Mouse (Mus musculus): ENCODE results near the gene Smg7.

Gene Smg7

DNA sequence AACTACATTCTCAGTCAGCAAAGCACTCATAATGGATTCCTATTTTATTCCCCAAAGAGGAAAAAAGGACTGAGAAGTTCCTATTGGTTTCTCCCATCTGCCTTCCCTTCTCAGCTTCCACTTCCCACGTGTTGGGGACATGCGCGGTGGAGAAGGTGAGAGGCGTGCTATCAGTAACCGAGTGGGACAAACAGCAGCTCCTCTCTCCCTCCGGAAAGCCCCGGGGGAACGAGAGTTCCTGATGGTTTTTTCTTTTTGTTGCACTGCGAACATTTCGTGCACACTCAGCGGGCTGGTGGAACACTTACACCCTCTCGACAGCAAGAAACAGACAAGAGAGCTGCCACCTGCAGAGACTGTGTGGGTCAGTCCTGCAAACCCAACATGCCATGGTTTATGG is 63.6 kb downstream of the Smg7 start:
- no peak for DNase-seq

DNA sequence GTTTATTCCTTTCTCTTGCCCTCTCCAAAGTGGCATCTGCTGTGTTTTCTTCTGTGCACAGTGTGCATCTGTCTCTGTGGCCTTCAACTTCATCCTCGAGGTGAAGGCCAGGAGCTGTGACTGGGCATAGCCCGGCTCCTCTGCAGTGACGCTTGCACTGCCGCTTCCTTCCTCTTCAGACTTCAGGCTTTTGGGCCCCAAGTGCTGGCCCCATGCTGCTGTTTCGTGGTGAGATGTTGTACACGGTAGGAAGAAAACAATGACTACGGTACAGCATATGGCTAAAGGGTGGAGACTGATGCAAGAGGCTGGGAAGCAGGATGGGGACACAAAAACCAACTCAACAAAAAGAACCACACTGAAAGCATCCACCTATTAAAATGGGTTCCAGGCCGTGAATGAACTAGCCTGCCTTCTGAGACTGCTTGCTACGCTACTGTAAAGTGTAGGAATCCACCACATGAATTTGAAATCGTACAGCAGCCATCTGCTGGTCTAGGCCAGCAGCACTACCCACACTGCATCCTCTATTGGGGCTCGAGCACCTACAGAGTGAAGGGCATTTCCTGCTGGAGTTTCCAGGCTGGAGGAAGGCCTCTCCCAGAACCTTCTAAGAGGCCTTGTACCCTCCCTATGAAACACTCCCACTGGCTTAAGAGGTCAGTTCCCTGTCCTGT is 64.3 kb downstream of the Smg7 start:
- no peak for DNase-seq

DNA sequence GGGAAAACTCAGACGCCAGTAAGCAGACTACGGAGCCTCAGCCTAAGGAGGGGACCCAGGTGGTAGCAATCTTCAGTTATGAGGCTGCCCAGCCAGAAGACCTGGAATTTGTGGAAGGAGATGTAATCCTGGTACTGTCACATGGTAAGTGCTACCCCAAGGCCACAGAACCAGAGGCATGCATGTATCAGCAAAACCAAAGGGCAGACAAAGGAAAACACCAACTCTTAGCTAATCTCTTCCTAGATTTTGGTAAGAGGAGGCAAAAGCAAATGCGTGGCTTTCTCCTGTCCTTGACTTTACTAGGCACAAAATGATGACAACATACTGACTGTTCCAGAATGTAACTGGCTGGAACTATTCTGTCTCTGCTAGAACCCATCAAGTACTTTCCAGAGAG is 67.4 kb downstream of the Smg7 start:
- DNase-seq: no peak

DNA sequence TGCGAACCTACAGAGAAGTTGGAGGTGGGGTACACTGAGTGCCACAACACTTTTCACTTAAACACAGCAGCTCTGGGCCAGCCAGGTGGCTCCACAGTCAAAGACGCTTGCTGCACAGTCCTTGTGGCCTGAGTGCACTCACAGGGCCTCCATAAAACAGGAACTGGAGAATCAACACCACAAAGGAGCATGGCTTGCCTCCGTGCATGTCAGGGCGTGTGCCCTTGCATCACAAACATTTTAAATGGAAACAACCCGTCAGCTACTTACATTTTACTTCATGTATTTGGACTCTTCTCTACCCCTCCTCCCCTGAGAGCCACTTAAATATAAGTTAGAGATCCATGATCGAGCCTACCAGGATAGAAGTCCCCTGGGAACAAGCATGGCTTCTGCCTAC is 70.1 kb downstream of the Smg7 start:
- DNase-seq: no peak

DNA sequence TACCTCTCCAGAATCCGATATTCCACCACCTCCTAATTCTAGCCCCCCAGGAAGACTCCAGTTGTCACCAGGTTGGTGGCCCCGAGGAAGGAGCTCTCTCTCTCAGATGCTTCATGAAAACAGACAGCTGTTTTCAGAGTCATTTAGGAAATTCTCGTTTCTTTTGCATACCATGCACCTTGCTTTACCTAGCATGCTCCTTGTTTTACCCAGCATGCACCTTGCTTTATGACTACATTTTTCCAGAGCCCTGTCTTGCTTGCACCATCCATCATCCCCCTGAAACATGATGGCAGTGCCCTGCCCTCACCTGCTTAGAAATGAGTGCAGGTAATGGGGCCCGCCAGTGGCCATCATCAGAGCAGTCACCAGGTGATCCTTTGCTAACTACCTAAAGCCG is 70.8 kb downstream of the Smg7 start:
- no peak for DNase-seq

DNA sequence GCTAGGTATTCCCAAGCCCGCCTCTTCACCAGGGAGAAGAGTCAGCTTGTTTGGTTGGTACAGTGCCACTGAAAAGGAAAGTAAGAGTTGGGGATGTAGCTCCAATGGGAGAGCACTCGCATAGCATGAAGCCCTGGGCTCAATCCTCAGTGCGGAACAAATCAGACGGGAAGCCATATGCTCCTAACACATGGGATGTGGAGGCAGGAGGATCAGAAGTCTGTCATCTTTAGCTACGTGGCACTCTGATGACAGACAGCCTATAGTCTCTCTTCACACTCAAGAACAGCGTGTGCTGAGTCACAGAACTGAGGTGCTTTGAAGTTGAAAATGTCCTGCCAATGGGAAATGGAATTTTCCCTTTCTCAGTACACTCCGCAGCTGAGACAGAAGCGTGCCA is 71.4 kb downstream of the Smg7 start:
- DNase-seq: no peak

DNA sequence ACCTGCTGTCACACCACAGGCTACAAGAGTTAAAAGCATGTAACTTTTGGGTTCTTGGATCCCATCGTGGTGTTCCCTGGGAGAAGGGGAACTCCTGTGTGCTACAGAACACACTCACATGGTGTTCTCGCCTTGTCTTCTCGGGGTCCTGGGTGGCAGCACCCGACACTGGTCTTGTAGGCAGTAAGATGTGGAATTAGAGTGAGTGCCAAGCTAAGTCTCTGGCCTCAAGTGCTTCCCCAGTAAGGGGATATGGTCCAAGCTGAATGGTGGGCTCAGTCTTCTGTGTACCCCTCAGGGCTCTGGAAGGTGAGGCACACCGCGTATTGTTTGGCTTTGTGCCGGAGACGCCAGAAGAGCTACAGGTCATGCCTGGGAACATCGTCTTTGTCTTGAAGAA is 72.4 kb downstream of the Smg7 start:
- no peak for DNase-seq

DNA sequence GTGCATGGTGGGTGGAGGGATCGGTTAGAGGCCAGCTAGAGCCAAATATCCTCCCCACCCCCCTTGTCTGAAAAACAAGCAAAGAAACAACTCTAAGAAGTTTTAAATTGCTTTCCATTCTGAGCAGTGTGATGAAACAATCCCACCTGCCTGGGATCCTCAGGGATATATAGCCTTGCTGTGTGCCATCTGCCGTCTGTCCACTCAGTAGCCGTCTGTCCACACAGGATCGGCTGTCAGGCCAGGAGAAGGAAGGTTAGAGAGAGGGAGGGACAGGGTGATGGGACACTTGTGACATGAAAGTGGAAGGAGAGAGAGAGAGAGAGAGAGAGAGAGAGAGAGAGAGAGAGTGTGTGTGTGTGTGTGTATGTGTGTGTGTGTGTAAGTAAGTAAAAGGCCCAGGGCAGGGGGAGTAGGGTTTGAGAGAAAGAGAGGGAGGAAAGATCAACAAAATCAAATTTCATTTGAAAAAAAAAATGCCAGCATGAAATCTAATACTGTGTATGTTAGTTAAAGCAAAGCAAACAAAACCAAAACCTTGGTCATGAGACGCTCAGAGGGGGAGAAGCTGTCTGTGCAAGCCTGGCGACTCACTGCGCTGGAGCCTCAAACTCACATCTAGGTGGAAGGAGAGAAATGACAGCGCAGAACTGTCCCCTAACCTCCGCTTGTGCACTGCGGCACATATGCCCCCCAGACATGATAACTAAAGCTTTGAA is 73.7 kb downstream of the Smg7 start:
- DNase-seq: no peak

DNA sequence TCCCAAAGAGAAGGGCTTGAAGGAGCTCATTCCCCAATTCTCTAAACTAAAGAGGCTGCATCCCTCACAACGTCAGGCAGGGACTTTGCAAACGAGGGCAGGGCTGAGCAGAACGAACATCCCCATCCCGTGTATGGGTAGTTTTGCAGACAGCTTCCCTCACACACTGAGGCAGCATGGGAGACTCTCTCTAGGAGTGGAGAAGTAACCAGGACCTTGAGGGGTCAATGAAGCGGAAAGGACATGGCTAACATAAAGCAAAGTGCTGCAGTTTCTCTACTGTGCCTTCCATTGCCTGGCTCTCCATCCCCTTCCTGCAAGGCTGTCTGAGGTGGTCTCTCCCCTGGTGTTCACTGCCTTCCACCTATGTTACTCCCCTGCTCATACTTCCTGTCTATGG is 74.3 kb downstream of the Smg7 start:
- no peak for DNase-seq

DNA sequence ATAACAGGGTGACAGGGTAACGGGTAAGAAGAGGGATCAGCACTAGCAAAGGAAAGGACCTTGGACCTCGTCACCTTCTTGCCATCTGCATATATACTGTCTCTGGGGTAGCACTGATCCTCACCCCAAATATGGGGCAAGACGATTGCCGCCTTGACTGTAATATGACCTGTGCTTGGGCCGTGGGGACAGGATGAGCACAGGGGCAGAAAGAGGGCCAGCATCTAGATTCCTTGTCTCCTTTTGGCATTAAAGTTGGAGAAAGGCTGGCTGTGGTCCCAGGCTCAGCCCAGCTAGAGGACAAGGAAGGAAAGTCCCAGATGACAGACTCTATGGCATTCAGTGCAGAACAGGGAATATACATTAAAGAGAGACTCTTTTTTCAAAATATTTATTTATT is 76.0 kb downstream of the Smg7 start:
- DNase-seq: no peak

DNA sequence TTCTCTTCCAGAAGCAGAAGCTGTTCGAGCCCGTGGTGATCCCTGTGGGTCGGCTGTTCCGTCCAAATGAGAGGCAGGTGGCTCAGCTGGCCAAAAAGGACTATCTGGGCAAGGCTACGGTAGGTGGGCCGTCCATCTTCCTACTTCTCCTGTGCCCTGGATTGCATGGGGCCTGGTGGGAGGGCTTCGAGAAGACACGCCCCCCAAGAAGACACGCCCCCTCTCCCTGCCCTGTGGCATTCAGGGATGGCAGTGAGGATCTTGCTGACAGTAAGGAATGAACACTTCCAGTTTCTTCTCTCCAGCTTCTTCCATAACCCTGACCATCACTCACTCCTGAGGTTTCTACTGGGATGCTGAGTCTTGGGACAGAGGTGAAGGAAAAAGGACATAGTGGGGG is 78.2 kb downstream of the Smg7 start:
- DNase-seq: no peak

DNA sequence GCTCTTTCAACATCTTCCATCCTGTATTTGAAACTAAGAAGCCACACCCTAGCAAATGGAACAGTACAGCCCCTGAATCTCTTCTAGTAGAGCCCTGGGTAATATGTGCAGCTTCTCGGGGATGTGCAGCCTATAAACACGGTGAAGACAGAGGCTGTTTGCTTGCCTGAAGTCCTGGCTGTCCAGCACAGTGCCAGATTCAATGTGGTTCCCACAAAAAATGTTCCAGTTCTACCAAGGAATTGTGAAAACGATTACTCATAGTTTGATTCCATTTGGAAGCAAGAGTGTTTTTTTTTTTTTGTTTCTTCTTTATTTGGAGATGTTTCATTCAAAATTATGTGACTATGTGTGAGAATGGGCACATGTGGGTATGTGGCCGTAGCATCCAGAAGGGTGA is 80.7 kb downstream of the Smg7 start:
- DNase-seq: no peak

DNA sequence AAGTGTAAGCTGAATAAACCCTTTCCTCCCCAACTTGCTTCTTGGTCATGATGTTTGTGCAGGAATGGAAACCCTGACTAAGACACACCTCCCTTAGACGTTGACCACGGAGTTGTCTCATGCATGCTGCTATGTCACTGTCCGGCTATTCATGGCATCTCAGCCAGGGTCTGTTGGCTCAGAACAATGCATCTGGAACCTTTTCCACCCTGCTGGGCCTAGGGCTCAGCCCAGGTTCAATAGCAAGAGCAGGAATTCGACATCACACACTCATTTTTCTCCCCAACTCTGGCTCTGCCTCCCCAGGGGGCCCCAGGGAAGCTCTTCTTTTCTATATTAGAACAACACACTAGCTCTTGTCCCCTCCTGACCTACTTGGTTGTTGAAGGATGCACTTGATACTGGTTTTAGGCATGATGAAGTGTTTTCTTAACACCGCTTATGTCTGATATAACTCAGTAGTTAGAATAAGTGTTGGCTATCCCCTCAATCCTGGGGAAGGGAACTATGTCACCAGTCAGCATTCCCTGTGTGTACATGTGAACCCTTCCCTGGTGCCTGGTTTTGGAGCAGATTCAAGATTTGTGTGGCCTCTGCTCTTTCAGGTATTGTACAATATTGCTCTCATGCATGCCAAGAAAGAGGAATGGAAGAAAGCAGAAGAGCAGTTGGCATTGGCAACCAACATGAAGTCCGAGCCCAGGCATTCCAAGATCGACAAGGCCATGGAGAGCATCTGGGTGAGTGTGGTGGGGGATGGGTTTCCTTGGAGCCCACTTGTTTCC is 81.3 kb downstream of the Smg7 start:
- DNase-seq: no peak

DNA sequence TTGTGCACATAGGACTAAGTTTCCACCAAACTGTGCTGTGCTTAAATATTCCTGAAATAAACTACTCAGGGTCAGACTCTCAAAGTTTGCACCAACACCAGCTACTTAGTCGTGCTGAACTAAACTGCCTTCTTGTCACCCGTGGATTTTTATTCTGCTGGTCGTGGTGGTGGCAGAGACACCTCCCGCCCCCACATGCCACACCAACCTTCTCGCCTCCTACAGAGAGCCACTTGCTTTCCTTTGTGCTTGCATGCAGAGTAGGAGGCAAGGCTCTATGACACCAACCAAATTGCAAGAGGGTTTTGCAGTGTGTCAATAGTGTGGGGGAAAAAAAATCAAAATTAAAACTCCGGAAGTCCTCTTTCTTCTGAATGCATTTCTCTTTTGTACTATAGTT is 82.9 kb downstream of the Smg7 start:
- no peak for DNase-seq

DNA sequence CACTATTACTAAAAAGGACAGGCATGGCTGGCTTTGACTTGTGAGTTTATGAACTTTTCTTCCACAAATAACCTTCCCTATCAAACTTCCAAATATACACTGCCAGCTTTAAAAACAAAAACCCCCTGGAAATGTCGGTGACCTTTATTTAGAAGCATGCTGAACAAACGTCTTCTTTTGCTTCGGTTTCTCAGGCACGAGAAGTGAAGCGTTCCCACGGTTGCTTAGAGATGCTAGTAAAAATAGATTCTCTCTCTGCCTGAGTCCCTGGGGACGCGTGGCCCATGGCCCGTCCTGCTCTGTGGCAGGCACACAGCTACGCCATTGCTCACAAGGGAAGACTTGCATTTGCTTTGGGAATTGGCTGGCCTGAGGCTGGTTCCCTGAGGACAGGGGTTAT is 84.7 kb downstream of the Smg7 start:
- peak; percentile 58 to 70 for DNase-seq

DNA sequence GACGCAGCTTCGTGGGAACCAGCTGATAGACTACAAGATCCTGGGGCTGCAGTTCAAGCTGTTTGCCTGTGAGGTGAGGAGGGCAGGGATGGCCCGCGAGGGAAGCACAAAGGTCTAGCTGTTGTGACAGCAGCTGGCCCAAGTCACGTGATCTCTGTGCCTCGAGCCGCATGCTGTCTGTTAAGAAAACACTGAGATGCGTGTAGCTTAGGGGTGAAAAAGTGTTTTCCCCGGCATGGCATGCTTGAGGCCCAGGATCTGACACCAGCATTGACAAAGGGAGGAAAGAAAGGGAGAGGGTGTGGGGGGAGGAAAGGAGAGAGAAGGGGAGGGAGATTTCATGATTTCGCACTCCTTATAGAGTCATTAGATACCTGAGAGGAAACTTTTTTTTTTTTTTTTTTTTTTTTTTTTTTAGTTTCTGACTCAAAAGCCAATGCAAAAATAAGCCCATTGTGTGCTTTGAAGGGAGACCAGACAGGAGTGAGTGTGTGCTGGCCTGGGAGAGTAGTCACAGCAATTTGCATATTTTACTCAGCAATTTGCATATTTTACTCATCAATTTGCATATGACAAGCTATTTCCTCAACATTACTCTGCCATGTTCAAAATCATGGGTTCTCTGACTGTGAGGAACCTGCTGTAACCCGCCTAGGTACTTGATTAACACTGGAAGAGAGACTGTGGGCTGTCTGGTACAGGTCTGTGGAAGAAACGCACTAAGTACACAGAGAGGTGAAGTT is 85.2 kb downstream of the Smg7 start:
- DNase-seq: peak; percentile 22 to 47

DNA sequence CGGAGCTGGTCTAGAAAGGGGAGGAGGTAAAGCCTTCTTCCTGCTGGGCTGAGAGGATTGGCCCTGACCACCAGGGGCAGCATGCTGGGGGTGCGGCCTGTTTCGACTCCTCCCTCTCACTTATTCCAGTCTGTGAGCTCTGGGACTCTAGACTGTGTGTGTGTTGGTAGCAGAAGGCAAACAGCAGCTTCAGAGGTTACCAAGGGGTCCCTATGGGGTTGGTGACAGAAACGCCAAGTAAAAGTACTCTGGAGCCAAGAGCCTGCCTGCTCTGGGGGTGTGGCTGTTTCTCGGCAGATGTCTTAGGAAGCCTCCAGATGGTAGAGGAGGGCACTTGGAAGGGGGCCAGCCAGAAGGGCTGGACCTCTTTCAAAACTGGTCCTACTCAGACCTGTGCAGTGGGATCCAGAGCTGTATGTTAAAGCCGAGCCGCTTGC is 87.2 kb downstream of the Smg7 start:
- DNase-seq: peak; percentile 66 to 78

DNA sequence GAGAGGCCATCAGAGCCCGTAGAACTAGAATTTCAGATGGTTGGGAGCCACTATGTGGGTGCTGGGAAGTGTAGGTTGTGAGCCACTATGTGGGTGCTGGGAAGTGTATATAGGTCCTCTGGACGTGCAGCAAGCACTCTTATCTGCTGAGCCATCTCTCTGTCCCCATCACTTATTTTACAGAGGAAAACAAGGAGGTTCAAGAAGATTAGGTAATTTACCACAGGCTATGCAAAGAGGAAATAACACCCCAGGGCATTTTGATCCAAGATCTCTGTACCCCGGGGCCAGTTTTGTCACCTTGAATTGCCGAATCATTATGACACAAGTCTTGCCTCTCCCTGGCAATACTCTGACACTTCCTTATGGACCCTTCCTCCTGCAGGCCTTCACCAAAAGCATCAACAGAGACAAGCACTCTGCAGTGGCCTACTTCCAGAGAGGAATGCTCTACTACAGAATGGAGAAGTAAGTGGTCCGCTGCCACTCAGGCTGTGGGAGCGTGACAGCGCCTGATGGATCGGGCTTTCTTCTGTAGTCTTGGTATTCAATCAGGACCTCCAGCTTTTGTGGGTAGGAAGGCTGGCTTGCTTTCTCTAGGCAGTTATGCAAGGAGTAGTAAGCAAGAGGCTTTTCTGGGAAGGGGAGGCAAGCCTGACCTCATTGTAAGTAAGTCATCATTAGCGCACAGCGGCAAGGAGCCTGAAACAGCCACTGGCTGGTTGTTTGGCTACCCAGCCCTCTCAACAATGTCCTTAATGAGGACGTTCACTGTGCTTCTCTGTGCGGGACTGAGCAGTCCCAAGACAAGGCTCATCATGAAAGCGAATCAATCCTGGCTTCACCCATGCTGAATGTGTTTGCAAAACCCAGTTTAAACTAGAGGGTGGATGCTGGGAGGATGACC is 91.7 kb downstream of the Smg7 start:
- no peak for DNase-seq

DNA sequence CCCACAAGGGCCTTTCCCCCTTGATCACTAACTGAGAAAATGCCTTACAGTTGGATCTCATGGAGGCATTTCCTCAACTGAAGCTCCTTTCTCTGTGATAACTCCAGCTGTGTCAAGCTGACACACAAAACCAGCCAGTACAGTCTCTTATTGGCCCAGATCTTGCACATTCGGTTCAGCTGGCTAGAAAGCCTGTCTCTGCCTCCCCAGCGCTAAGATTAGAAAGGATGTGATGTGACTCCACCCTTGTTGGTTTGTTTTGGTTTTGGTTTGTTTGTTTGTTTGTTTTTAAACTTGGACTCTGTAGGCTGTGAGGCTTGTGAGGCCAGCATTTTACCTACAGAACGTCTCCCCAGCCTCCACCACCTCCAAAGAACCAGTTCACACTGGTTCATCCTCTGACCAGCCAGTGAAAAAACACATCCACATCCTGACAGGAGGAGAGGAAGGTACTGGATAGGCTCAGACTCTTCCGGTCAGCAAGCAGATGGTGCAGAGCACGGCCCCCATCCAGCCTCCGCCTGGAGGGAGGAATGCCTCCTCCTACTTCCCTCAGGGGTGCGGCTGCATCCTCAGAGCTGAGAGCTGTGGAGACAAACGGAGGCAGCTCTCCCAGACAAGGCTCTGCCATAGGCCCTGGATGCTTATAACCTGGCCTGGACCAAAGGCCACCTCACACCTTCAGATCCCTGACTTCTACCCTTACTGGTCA is 92.7 kb downstream of the Smg7 start:
- DNase-seq: peak; percentile 50 to 66

DNA sequence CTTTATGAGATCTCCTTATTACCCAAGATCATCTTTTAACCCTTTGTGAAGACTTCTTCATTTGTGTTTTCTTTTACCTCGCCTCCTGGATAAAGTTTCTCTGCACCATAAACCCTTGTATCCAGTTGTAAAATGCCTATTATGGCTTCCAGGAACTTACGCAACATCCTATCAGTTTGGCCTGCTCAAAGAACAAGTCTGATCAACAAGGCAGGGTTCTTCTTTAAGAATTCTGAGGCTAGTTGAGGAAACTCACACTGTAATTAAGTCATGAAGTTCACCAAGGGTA is 94.1 kb downstream of the Smg7 start:
- no peak for DNase-seq

DNA sequence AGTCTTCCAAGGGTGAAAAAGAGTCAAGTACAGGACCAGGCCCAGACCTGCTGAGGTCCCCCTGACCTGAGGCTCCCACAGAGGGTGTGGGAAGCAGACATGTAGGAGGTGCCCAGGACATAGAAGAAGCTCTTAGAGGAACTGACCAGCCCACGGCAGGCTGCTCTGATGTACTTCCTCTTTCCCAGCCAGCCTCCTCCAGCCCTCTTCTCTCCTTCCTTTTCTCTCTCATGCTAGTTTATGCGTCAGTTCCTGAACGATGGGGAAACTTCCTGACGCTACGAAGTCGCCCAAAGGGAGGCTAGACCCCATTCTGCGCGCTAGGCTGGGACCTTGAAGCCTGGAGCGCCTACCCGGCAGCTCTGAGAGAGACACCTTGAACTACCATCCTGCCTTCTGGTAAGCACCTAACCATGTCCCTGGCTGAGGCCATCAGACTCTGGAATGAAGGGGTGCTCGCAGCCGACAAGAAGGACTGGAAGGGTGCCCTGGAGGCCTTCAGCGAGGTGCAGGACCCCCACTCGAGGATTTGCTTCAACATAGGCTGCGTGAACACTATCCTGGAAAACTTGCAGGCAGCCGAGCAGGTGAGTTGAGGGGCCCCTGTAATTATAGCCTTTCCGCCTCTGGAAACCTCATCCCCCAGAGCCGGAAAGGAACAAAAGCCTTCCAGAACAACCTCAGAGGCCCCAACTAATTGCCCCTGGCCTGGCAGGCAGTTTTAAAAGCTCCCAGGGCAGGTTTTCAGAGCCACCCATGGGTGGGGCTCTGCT is 94.6 kb downstream of the Smg7 start:
- no peak for DNase-seq

Measured in kidney, postnatal 4 days (tissue).